Mouse (Mus musculus) hindbrain, postnatal 0 days (tissue): ENCODE results near the gene Elobl. TPM values are rescaled to one million over a fixed set of nuclear protein-coding genes. Genes with fewer than 3 reads are reported as not detected.

Source experiments
- ATAC-seq: fragments of 200-750 bp; cut with Nextera tagmentation; 2 replicates; pipeline ENCODE4 v1.8.0; 2017; ENCODE audit warnings: mild to moderate bottlenecking, moderate TSS enrichment, moderate library complexity
- DNase-seq: peaks from one replicate; pipeline ENCODE4 v3.0.0-alpha.2; 2015; ENCODE audit warnings: low spot score
- H3K27ac ChIP-seq: fragments of 300-500 bp; sonication (generic); 2 replicates; pipeline ENCODE4 v1.5.1; 2014; ENCODE audit warnings: mild to moderate bottlenecking
- H3K27me3 ChIP-seq: fragments of 300-500 bp; sonication (generic); 2 replicates; pipeline ENCODE4 v1.6.1; 2014; ENCODE audit warnings: low read length, mixed read lengths; ENCODE audit not compliant: insufficient read depth
- H3K36me3 ChIP-seq: fragments of 300-500 bp; sonication (generic); 2 replicates; pipeline ENCODE4 v1.6.1; 2014; ENCODE audit warnings: low read length, mixed read lengths; ENCODE audit not compliant: insufficient read depth
- H3K4me1 ChIP-seq: fragments of 300-500 bp; sonication (generic); 2 replicates; pipeline ENCODE4 v1.6.1; 2014; ENCODE audit warnings: antibody characterized with exemption, low read length, mixed read lengths; ENCODE audit not compliant: insufficient read depth
- H3K4me2 ChIP-seq: fragments of 300-500 bp; sonication (generic); 2 replicates; pipeline ENCODE4 v1.6.1; 2014; ENCODE audit warnings: low read depth, mild to moderate bottlenecking, low read length, moderate library complexity, mixed read lengths
- H3K4me3 ChIP-seq: fragments of 300-500 bp; sonication (generic); 2 replicates; pipeline ENCODE4 v1.5.1; 2014; ENCODE audit warnings: low read length
- H3K9ac ChIP-seq: fragments of 300-500 bp; sonication (generic); replicated peaks from 2 replicates; pipeline ENCODE4 v1.6.1; 2014; ENCODE audit warnings: mild to moderate bottlenecking, low read length, moderate library complexity, mixed read lengths
- H3K9me3 ChIP-seq: fragments of 300-500 bp; sonication (generic); 2 replicates; pipeline ENCODE4 v1.6.1; 2016; ENCODE audit warnings: low read length, mixed read lengths
- CTCF ChIP-seq: IDR thresholded peaks from 2 replicates; pipeline ENCODE4 v1.5.1; 2016; ENCODE audit warnings: antibody characterized with exemption, control low read depth, low read depth
- WGBS: fragments of 180-500 bp; shearing (Covaris S2); extraction: QIAGEN DNeasy Blood & Tissue Kit; methylation state at CpG from one replicate; pipeline ENCODE4 v1.1.7; 2014; 5-methylcytosine and 5-hydroxymethylcytosine counted together
- polyA plus RNA-seq: library from polyadenylated mRNA; unstranded; fragments of >200 nt; fragmentation: Nextera tagmentation; extraction: Ambion mirVana; gene quantifications from 2 replicates; pipeline ENCODE4 v1.2.1, GENCODE M21; 2015
- total RNA-seq: library from RNA; depleted of rRNA; stranded (reverse); fragments of >200 nt; gene quantifications from 2 replicates; pipeline ENCODE4 v1.2.3, GENCODE M21; 2014

The Elobl gene
- total and polyA plus RNA-seq, 2 experiments from 2014 or later = not detected

DNA sequence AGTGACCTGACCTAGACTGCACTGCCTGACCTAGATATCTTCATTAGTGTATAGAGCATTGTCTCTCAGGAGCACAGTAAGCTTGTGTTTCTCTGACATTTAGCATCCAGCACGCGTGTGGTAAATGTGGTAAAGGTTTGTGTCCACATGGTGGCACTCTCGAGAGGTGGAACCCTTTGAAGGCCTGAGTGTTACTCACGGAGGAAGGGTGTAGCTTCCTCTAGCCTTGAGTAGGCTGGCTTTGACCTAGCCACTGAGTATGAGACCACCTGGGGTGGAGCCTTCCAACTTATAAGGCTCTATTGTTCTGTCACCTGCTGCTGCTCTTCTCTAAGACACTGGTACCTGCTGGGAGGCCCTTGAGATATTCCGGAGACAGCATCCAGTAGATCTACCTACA is 26.9 kb upstream of the Elobl start:
- Histone ChIP-seq H3K9ac (no peak overlapping the region), H3K36me3 (peaks cover 8% of the 10 kb centered on the region; the same call in 1 of the 2 replicates), H3K27ac (no peak overlapping the region), H3K4me1 (no peaks in the 10 kb centered on the region), H3K4me3 (no peak overlapping the region), H3K27me3 (no peaks in the 10 kb centered on the region), H3K9me3 (no peaks in the 10 kb centered on the region), H3K4me2 (no peak overlapping the region)
- WGBS = 21% methylated on average over 5 of the region's 5 CpGs
- peak; percentile 65 for TF ChIP-seq CTCF
- DNase-seq (peak; percentile 58), ATAC-seq (peak; percentile 43; the same call in 1 of the 2 replicates)

DNA sequence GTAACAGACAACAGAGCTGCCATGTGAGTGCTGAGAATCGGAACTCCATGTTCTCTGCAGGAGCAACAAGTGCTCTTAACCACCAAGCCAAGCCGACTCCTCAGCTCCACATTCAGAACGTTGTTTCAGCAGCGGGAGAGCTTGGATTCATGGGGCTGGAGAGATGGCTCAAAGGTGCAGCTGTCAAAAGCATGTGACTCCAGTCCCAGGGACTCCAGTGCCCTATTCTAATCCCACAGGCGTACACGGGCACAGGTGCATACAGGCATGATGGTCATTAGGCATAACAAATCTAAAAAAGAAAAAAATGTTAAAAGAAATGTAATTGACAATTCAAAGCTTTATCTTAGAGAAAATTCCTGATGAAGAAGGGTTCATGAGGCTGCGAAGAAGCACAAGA is 26.5 kb upstream of the Elobl start:
- peaks cover 12% of the 10 kb centered on the region; the same call in 1 of the 2 replicates for H3K36me3 ChIP-seq
- 48% methylated on average over 7 of the region's 7 CpGs for WGBS

DNA sequence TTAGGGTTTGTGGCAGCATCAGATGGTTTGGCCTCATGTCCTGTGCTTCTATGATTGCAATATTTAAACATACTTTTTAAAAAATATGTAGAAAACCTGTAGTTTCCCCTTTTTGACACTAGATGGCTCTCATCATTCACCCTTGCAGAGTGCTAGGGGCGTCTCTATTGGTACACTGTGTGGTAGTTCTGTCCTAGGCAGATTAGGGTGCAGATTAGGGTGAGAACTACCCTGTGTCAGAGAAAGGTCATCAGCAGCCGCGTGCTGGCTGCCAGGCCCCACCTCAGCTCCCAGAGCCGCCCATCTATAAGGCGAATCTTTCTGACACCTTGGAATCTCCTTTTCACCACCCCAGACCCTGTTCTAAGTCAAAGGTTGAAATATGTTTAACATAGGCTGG is 22.8 kb upstream of the Elobl start:
- Histone ChIP-seq H3K9me3 (no peaks in the 10 kb centered on the region), H3K4me3 (no peak overlapping the region), H3K27ac (no peak overlapping the region), H3K36me3 (peaks cover 26% of the 10 kb centered on the region), H3K4me2 (no peak overlapping the region), H3K4me1 (no peaks in the 10 kb centered on the region), H3K9ac (no peak overlapping the region), H3K27me3 (no peaks in the 10 kb centered on the region)
- ATAC-seq = 0 out of 2 replicates have a peak, but pooled peaks have one; percentile 45
- peak; percentile 59 for TF ChIP-seq CTCF
- WGBS = 83% methylated on average over 5 of the region's 5 CpGs
- DNase-seq = peak; percentile 51

More for the DNA sequence above, 26.5 kb upstream of the Elobl start:
- ATAC-seq = no peak
- no peak for DNase-seq
- Histone ChIP-seq H3K9ac (no peak overlapping the region), H3K4me3 (no peak overlapping the region), H3K4me2 (no peak overlapping the region), H3K4me1 (no peaks in the 10 kb centered on the region), H3K27me3 (no peaks in the 10 kb centered on the region), H3K27ac (no peak overlapping the region), H3K9me3 (no peaks in the 10 kb centered on the region)
- no peak for TF ChIP-seq CTCF

DNA sequence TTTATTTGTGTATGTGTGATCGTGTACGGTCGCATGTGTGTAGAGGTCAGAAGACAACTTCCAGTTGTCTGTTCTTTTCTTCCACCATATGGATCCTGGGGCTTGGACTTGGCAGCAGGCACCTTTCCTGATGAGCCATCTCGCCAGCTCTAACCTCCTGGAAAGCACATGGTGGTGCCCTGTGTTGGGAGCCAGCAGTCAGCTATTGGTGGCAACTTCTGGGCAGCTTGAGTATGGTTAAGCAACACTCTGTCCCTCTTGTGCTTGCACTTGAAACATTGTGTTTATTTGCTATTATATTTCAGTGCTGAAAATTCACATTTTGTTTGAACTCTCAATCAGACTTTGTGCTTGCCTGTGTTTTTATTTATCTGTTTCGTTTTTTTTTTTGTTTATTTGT is 22.2 kb upstream of the Elobl start:
- Histone ChIP-seq H3K9me3 (no peaks in the 10 kb centered on the region), H3K4me1 (no peaks in the 10 kb centered on the region), H3K4me2 (no peak overlapping the region), H3K4me3 (no peak overlapping the region), H3K27ac (no peak overlapping the region), H3K36me3 (peaks cover 30% of the 10 kb centered on the region), H3K27me3 (no peaks in the 10 kb centered on the region), H3K9ac (no peak overlapping the region)
- ATAC-seq (no peak), DNase-seq (no peak)
- no peak for TF ChIP-seq CTCF
- WGBS = 64% methylated on average over 5 of the region's 5 CpGs

DNA sequence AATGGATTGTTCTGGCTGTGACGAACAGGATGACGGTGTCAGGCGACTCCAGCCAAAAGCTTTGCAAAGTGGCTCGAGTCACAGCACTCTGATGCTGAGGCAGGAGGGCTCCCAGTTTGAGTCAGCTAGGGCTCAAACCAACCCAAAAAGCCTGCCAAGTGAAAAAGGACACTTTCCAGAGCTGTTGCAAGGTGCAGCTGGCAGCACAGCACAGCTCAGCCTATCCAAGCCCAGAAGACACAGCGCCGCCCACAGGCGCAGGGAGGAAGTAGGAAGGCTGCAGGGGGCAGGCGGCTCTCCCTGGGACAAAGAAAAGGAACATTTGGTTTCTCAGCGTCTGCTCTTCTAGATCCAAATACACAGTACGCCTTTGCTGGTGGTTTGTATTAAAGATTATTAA is 19.9 kb upstream of the Elobl start:
- Histone ChIP-seq H3K4me2 (no peak overlapping the region), H3K9ac (no peak overlapping the region), H3K27me3 (no peaks in the 10 kb centered on the region), H3K27ac (no peak overlapping the region), H3K4me1 (no peaks in the 10 kb centered on the region), H3K36me3 (peaks cover 35% of the 10 kb centered on the region), H3K4me3 (no peak overlapping the region), H3K9me3 (no peaks in the 10 kb centered on the region)
- no peak for DNase-seq
- WGBS = 81% methylated on average over 10 of the region's 10 CpGs
- no peak for TF ChIP-seq CTCF
- no peak for ATAC-seq

DNA sequence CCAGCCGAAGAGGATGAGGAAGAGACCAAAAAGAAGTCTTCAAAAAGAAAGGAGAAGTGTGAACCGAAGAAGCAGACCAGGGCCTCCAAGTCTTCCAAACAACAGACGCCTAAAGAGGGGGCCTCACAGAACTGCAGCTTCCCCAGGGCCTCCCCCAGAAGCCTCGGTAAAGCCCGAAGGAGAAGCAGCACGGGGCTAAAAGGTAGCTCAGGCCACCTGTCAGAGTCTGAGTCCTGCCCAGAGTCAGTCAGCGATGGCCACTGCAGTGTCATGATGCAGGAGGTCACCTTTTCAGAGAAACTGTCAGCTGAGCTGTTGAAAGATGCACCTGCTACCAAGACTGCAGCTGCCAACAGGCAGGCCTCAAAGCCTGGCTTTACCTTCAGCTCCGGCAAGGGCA is 14.6 kb upstream of the Elobl start:
- no peak overlapping the region for H3K27ac ChIP-seq
- 86% methylated on average over 8 of the region's 8 CpGs for WGBS
- DNase-seq (no peak), ATAC-seq (no peak)
- H3K27me3 ChIP-seq = no peaks in the 10 kb centered on the region
- H3K36me3 ChIP-seq = peaks cover 26% of the 10 kb centered on the region
- no peak for TF ChIP-seq CTCF
- H3K9me3 ChIP-seq = no peaks in the 10 kb centered on the region
- H3K4me3 ChIP-seq = no peak overlapping the region
- H3K4me2 ChIP-seq = no peak overlapping the region
- no peak overlapping the region for H3K9ac ChIP-seq
- H3K4me1 ChIP-seq = no peaks in the 10 kb centered on the region

DNA sequence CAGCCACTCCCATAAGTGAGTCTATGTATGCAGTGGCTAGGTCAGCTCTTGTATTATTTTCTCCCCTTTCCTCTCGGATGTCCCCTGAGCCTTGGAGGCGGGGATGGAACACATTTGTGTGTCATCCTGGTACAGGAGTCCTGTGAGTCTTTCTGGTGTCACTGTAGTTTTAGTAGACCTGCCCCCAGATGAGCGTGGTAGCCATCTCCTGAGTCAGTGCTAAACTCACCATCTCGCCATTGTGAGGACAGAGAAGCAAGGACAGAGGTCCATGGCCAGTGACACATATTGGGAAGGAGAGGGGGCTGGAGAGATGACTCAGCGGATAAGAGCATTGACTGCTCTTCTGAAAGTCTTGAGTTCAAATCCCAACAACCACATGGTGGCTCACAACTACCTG is 10.5 kb upstream of the Elobl start:
- Histone ChIP-seq H3K27ac (no peak overlapping the region), H3K9me3 (no peaks in the 10 kb centered on the region), H3K4me1 (no peaks in the 10 kb centered on the region; the same call in 1 of the 2 replicates), H3K4me3 (no peak overlapping the region), H3K27me3 (no peaks in the 10 kb centered on the region), H3K36me3 (0 out of 2 replicates have a peak, but pooled peaks cover 4% of the 10 kb centered on the region), H3K9ac (no peak overlapping the region), H3K4me2 (no peak overlapping the region)
- no peak for DNase-seq
- no peak for ATAC-seq
- no peak for TF ChIP-seq CTCF
- WGBS = 98% methylated on average over 5 of the region's 5 CpGs
